Mouse (Mus musculus) central nervous system, embryonic 11.5 days (tissue): Measurements from ENCODE around the gene Pyroxd2. TPM values are rescaled to one million over a fixed set of nuclear protein-coding genes. Genes with fewer than 3 reads are reported as not detected.

ENCODE experiments used
- polyA plus RNA-seq: library from polyadenylated mRNA; depleted of rRNA; stranded (reverse); fragments of >200 nt; gene quantifications from 2 replicates; pipeline ENCODE4 v1.2.3, GENCODE M21; 2012; rRNA removed

The Pyroxd2 gene
- polyA plus RNA-seq: 1.7 and 2.0 TPM in 2 replicates

DNA sequence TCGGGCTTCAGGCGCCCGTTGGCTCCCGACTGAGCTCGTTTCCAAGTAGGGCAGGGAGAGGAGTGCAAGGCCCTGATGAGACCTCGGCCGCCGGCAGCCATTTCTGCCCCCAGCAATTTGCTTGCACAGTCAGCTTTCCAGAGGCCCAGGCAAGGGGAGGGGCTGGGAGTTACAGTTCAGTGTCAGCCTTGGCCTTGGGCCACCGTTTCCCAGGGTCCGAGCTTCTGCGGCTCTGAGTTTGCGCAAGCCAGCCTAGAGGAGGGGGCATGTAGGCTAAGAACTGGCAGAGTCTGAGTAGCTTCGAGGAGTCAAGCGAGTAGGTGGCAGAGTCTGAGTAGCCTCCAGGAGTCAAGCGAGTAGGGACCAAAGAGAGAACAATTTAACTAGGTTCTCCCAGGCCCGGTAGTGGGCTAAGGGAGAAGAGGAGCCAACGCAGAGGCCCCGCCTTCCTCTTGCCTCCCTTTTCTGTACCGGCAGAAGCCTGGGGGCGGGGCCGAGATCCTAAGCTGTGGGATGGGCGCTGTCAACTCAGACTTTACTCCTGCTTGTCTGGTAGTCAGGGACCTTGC is at the start of gene Pyroxd2:
Gene Pyroxd2, minus strand, starts transcription at position 413 of the 569 bp plus-strand sequence.

DNA sequence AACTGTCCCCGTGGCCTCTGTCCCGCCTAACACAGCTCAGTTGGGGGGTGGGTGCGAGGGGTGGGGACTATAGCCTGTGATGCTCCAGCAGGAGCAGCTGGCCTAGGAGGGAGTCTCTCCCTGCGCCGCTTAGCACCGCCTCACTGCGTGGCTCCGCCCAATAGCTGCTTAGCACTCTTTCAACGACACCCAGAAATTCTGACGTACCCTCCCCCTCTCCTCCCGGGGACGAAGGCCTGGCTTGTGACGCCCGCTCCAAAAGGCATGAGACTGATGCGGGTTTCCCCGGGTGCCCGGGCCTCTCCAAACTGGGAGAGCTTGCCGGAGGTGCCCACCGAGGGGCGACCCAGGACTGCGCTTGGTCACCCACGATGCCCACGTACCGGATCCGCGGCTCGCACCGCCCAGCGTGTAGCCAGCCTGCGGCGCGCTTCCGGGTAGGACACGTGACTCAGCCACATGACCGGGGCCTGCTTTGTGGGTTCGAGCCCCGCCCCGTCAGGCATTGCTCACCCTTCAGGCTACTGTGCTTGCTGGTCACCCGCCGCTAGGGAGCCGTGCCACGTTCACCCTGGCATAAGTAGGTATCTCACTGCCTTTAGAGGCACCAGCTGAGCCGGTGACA is 27.1 kb upstream of the Pyroxd2 start, which contains the start of gene Hps1:
Gene Hps1, minus strand, starts transcription at position 448 of the 625 bp plus-strand sequence.

Other genes starting within 250 kb of the Pyroxd2 start
- 19.1 and 19.2 TPM in 2 replicates for gene R3hcc1l, start 234.0 kb downstream of the Pyroxd2 start, polyA plus RNA-seq
- 0.16 and 0.58 TPM in 2 replicates for gene Loxl4, start 140.0 kb downstream of the Pyroxd2 start, polyA plus RNA-seq
- 19.7 and 21.2 TPM in 2 replicates for gene Hps1, start 27.2 kb upstream of the Pyroxd2 start, polyA plus RNA-seq